Mouse (Mus musculus) gastrocnemius, adult 18-20 months (tissue): ENCODE results near the gene Cep250. TPM values are rescaled to one million over a fixed set of nuclear protein-coding genes. Genes with fewer than 3 reads are reported as not detected.

Experiments
- DNase-seq: peaks from one replicate; pipeline ENCODE4 v3.0.0; 2021; ENCODE audit warnings: low spot score
- total RNA-seq, 2 experiments: library from RNA; stranded (reverse); gene quantifications; 2 replicates each; pipeline ENCODE4 v1.2.3; 2021

The Cep250 gene
- total RNA-seq, 2 experiments from 2014 or later: 2.7 TPM

- peak; percentile 31 for DNase-seq
Observed at GRCm38 (mm10) chr2:155962991-155963390, 6.7 kb downstream of the Cep250 start.

DNA sequence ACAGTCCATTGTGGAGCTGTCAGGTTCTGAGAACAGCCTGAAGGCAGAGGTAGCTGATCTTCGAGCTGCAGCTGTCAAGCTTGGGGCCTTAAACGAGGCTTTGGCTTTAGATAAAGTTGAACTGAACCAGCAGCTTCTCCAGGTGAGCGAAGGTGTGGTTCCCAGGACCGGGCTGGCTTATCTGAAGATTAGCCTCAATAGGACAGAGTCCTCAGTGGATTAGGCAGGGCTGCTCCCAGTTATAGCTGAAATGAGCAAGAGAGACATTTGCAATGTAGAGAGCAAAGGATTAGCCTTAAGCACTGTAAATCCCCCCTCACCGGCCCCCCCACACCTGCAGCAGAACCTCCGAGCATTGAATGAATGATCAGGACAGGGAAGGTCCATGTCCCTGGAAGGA is 17.1 kb downstream of the Cep250 start:
- DNase-seq: no peak

DNA sequence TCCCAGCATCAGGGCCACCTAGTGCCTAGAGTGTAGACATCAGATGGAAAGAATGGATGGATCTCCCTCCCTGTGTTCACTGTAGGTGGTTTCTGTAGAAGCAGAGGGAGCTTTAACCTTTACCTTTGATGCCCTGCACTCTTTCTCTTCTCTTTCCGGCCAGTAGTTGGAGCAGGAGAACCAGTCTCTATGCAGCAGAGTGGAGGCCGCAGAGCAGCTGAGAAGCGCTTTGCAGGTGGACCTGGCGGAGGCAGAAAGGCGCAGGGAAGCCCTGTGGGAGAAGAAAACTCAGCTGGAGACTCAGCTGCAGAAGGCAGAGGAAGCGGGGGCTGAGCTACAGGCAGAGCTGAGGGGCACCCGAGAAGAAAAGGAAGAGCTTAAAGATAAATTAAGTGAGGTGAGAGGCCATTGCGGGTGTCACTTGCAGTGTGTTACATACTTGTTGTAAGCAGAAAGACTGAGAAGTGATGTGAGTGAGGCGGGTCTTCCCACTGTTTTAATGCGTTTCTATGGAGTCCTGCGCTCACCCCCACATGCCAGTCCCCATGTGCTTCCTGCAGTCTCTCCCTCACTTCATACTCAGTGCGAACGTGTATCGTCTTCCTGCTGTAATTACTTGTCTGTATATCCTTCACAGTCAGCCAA is 18.0 kb downstream of the Cep250 start:
- DNase-seq: no peak

DNA sequence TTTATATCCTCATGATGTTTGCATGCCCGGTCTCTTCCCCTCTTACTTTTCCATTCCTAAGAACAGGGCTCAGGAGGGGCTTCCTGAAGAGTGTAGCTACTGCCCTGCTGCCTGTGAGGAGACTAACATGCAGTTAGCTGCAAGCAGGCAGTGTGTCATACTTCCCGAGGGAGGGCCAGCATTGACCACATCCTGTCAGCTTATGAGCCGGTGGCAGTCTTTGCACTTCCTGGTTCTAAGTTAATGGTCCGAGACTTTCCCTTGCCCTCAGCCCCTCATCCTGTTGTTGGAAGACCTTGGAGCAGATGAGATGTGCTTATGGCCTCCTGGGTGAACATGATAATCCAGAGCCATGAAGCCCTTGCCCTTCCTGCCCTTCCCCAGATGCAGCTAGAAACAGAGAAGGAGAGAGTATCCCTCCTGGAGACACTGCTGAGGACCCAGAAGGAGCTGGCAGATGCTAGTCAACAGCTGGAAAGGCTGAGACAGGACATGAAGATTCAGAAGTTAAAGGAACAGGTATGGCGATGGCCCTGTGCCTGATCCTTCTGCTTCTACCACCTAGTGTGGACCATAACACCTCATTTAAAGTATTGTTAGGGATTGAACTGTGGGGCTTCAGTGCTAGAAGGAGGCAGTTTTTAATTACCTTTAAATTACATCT is 23.2 kb downstream of the Cep250 start:
- no peak for DNase-seq

DNA sequence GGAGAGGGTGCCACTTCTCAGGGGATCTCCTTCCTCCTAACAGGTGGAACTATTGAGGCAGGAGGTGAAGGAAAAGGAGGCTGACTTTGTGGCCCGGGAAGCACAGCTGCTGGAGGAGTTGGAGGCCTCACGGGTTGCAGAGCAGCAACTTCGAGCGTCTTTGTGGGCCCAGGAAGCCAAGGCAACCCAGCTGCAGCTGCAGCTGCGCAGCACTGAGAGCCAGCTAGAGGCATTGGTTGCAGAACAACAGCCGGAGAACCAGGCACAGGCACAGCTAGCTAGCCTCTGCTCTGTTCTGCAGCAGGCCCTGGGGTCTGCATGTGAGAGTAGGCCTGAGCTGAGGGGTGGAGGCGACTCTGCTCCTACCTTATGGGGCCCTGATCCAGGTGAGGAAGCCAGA is 29.5 kb downstream of the Cep250 start:
- no peak for DNase-seq

GRCm38 (mm10) chr2:155987131-155987530 is 30.9 kb downstream of the Cep250 start:
- no peak for DNase-seq

DNA sequence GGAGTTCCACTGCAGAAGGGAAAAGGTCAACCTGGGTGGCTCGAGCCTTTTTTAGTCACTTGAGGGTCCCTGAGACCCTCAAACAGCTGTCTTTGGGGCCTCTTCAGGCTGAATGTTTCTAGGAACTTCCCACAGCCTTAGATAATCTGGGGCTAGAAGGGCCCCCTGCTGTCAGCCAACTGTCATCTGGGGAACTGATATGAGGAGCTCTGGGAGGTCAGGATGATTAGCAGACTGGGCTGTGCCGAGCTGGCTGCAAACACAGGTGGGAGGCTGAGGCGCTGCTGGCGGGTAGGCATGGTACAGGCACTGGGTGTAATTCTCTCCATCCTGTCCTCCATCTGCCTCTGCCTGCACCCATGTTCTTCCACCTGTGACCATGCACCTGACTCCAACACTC is 32.8 kb downstream of the Cep250 start:
- DNase-seq: no peak

GRCm38 (mm10) chr2:155991151-155991550 is 34.9 kb downstream of the Cep250 start:
- DNase-seq: no peak

DNA sequence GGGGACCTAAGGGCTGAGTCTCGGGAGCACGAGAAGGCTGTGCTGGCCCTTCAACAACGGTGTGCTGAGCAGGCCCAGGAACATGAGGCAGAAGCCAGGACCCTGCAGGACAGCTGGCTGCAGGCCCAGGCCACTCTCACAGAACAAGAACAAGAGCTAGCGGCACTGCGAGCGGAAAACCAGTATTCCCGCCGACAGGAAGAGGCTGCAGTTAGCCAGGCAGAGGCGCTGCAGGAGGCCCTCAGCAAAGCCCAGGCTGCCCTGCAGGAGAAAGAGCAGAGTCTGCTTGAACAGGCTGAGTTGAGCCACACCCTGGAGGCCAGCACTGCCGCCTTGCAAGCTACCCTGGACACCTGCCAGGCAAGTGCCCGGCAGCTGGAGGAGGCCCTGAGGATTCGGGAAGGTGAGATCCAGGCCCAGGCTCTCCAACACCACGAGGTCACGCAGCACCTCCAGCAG is 35.6 kb downstream of the Cep250 start:
- DNase-seq: peak; percentile 62

- no peak for DNase-seq
Observed at GRCm38 (mm10) chr2:156005393-156005792, 49.1 kb downstream of the Cep250 start.

DNA sequence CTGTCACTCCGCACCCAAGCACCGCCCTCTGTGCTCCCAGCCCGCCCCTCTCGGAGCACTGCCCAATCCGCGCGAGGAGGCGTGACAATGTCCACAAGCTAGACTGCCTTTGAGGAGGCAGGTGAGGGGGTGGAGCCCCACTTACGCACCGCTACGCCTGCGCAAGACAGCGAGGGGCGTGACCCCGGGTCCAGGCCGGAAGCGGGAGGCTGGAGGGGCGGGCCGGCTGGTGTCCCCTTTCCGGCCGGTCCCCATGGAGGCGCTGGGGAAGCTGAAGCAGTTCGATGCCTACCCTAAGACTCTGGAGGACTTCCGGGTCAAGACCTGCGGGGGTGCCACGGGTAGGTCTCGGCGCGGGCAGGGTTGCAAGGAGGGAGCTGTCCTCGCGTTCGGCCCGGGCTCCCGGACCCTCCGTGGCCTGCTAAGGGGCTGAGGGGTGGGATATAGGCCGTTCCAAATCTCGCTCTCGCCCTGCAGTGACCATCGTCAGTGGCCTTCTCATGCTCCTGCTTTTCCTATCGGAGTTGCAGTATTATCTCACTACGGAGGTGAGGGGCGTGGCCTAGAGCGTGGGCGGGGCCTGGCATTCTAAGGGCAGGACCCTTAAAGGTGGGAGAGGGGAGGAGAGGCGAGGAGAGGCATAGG is 51.8 kb downstream of the Cep250 start, which contains the start of the genes 6430550D23Rik and Ergic3:
Gene 6430550D23Rik (minus strand): TSS at position 90 of the 645 bp plus-strand sequence.
Gene Ergic3 (plus strand): TSS at position 158 of the 645 bp plus-strand sequence.
- DNase-seq: peak; percentile 99

DNA sequence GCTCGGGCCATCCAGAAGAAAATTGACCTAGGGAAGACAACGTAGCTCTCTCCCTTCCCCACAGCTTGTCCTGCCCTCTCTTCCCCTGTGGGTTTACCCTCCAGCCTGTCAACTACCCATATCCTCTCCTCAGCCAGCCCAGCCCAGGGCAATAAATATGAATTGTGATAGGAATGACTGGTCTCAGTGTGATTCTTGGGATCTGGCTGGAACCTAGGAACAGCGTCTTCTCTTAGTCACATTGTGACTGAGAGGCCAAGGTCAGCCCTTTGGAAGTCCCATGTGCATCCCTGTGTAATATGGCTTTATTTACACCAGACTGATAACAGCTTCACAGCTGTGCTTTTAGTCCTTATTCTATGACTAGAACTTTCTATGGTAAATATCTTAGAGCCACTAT is 61.8 kb downstream of the Cep250 start:
- DNase-seq: no peak

DNA sequence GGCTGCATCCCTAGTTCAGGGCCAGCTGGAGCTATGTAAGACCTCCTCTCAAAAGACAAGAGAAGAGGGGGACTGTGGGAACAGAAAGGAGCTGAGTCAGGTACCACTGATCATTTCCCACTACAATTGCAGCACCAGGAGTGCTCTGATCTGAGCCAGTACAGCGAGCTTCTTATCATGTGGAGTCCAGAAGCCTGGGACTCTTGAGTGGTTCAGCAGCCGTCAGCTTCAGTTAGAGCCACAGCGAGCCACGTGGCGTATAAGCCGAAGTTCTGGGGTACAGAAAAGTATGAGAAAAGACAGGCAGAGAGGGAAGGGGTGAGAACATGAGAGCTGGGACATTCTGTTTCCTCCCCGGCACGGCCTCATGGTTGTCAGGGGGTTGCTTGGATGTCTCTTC is 65.0 kb downstream of the Cep250 start:
- DNase-seq: no peak

DNA sequence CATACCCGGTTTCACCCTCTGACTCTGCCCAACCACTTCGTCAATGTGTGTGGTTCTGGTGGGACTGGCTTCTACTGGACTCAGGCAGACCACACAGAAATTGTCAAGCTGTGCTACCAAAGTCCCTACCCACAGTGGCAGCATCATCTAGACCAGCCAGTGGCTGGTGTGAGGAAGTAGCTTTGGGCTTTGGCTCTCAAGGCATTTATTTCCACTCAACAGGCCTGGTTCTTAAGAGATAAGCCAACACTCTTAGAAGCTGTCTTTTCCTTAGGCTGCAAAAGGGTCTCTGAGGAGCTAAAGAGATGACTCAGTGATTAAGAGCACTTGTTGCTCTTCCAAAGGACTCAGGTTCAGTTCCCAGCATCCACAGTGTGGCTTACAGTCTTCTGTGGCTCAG is 65.5 kb downstream of the Cep250 start:
- no peak for DNase-seq

- DNase-seq: no peak
Observed at GRCm38 (mm10) chr2:156025482-156025881, 69.2 kb downstream of the Cep250 start.

GRCm38 (mm10) chr2:156039390-156039789 is 83.1 kb downstream of the Cep250 start:
- DNase-seq: no peak

- no peak for DNase-seq
Observed at GRCm38 (mm10) chr2:156042903-156043302, 86.6 kb downstream of the Cep250 start.

GRCm38 (mm10) chr2:156047929-156048328 is 91.7 kb downstream of the Cep250 start:
- DNase-seq: no peak
